Mouse (Mus musculus) MEL (cell line): ENCODE data around the gene Skida1. TPM values are rescaled to one million over a fixed set of nuclear protein-coding genes. Genes with fewer than 3 reads are reported as not detected.

ENCODE experiments used
- DNase-seq: peaks from one replicate; pipeline ENCODE4 v3.0.0; 2011; ENCODE audit warnings: low read depth, low spot score
- H3K27ac ChIP-seq: 2 replicates; pipeline ENCODE4 v1.5.1; 2012; ENCODE audit warnings: low read depth, mild to moderate bottlenecking, control low read depth, low read length, moderate library complexity; ENCODE audit not compliant: control insufficient read depth
- H3K27me3 ChIP-seq, 2 experiments: fragments of 150-350 bp in 1 of 2; sonication (generic) in 1 of 2; 2 replicates each; pipeline ENCODE4 v1.6.1; 2012; ENCODE audit warnings: low read length in 2 of 2, mild to moderate bottlenecking in 2 of 2, improper control_type of control experiment in 1 of 2, moderate library complexity in 1 of 2; ENCODE audit not compliant: insufficient read depth in 2 of 2, control insufficient read depth in 1 of 2
- H3K36me3 ChIP-seq, 2 experiments: 2 replicates each; pipeline ENCODE4 v1.6.1; 2012 to 2014; ENCODE audit warnings: low read length in 2 of 2, improper control_type of control experiment in 1 of 2, inconsistent platforms in 1 of 2, mild to moderate bottlenecking in 1 of 2; ENCODE audit not compliant: insufficient read depth in 2 of 2, control insufficient read depth in 1 of 2
- H3K4me1 ChIP-seq, 2 experiments: fragments of 150-350 bp in 1 of 2; sonication (generic) in 1 of 2; 2 replicates each; pipeline ENCODE4 v1.6.1; 2012; ENCODE audit warnings: low read length in 2 of 2, improper control_type of control experiment in 1 of 2, mild to moderate bottlenecking in 1 of 2; ENCODE audit not compliant: insufficient read depth in 2 of 2, control insufficient read depth in 1 of 2
- H3K4me3 ChIP-seq, 2 experiments: fragments of 150-350 bp in 1 of 2; sonication (generic) in 1 of 2; 2 replicates each; pipeline ENCODE4 v1.5.1; 2012; ENCODE audit warnings: low read depth in 2 of 2, low read length in 2 of 2, mild to moderate bottlenecking in 2 of 2, moderate library complexity in 2 of 2, control low read depth in 1 of 2, improper control_type of control experiment in 1 of 2; ENCODE audit not compliant: control insufficient read depth in 1 of 2, insufficient read depth in 1 of 2
- H3K79me2 ChIP-seq: 2 replicates; pipeline ENCODE4 v1.6.1; 2012; ENCODE audit warnings: mild to moderate bottlenecking, low read length, moderate library complexity; ENCODE audit not compliant: control insufficient read depth, poor library complexity, insufficient read depth
- H3K9ac ChIP-seq: 2 replicates; pipeline ENCODE4 v1.6.1; 2012; ENCODE audit warnings: low read depth, mild to moderate bottlenecking, control low read depth, low read length, moderate library complexity; ENCODE audit not compliant: control insufficient read depth, poor library complexity, severe bottlenecking
- H3K9me3 ChIP-seq: fragments of 150-350 bp; sonication (generic); replicated peaks from 2 replicates; pipeline ENCODE4 v1.6.1; 2012; ENCODE audit warnings: mild to moderate bottlenecking, low read length, improper control_type of control experiment, moderate library complexity; ENCODE audit not compliant: insufficient read depth
- CTCF ChIP-seq, 3 experiments: IDR thresholded peaks in 2 of 3; conservative IDR thresholded peaks in 1 of 3; 2 replicates each; pipeline ENCODE4 v1.5.1; 2011 to 2012; ENCODE audit warnings: low read length in 3 of 3, low read depth in 2 of 3, mild to moderate bottlenecking in 2 of 3, improper control_type of control experiment in 1 of 3, inconsistent platforms in 1 of 3, mixed read lengths in 1 of 3, moderate library complexity in 1 of 3; ENCODE audit not compliant: control insufficient read depth in 1 of 3, insufficient read depth in 1 of 3, poor library complexity in 1 of 3, severe bottlenecking in 1 of 3
- ELF1 ChIP-seq: IDR thresholded peaks from 2 replicates; pipeline ENCODE4 v1.6.1; 2014; ENCODE audit warnings: low read depth, mild to moderate bottlenecking, inconsistent platforms, low read length, improper control_type of control experiment, moderate library complexity
- ETS1 ChIP-seq: IDR thresholded peaks from 2 replicates; pipeline ENCODE4 v1.6.1; 2012; ENCODE audit warnings: low read depth, mild to moderate bottlenecking, inconsistent platforms, low read length, improper control_type of control experiment, moderate library complexity
- GABPA ChIP-seq: IDR thresholded peaks from 2 replicates; pipeline ENCODE4 v1.6.1; 2012; ENCODE audit warnings: low read depth, mild to moderate bottlenecking, inconsistent platforms, low read length, improper control_type of control experiment, moderate library complexity
- GATA1 ChIP-seq: IDR thresholded peaks from 2 replicates; pipeline ENCODE4 v1.6.1; 2011; ENCODE audit warnings: low read depth, low read length, improper control_type of control experiment
- MAFK ChIP-seq: IDR thresholded peaks from 2 replicates; pipeline ENCODE4 v1.6.1; 2011; ENCODE audit warnings: low read depth, mild to moderate bottlenecking, low read length, improper control_type of control experiment, borderline replicate concordance
- MAX ChIP-seq: IDR thresholded peaks from 2 replicates; pipeline ENCODE4 v1.6.1; 2011; ENCODE audit warnings: low read length, improper control_type of control experiment
- MAZ ChIP-seq: IDR thresholded peaks from 2 replicates; pipeline ENCODE4 v1.6.1; 2012; ENCODE audit warnings: low read depth, mild to moderate bottlenecking, inconsistent platforms, low read length, improper control_type of control experiment
- NRF1 ChIP-seq: IDR thresholded peaks from 2 replicates; pipeline ENCODE4 v1.6.1; 2014; ENCODE audit warnings: low read depth, mild to moderate bottlenecking, inconsistent platforms, low read length, improper control_type of control experiment, moderate library complexity; ENCODE audit not compliant: poor library complexity, insufficient read depth, severe bottlenecking
- POLR2AphosphoS2 ChIP-seq: IDR thresholded peaks from 2 replicates; pipeline ENCODE4 v1.6.1; 2011; ENCODE audit warnings: low read length, improper control_type of control experiment
- POLR2AphosphoS5 ChIP-seq: IDR thresholded peaks from 2 replicates; pipeline ENCODE4 v1.6.1; 2012; ENCODE audit warnings: low read depth, borderline replicate concordance, mild to moderate bottlenecking, inconsistent platforms, low read length, moderate library complexity, mixed read lengths
- RCOR1 ChIP-seq: IDR thresholded peaks from 2 replicates; pipeline ENCODE4 v1.6.1; 2012; ENCODE audit warnings: low read depth, mild to moderate bottlenecking, inconsistent platforms, low read length, improper control_type of control experiment
- SIN3A ChIP-seq: IDR thresholded peaks from 2 replicates; pipeline ENCODE4 v1.6.1; 2012; ENCODE audit warnings: low read length, improper control_type of control experiment, inconsistent platforms
- SMC3 ChIP-seq: IDR thresholded peaks from 2 replicates; pipeline ENCODE4 v1.6.1; 2011; ENCODE audit warnings: low read depth, low read length, improper control_type of control experiment
- TAL1 ChIP-seq: IDR thresholded peaks from 2 replicates; pipeline ENCODE4 v1.6.1; 2012; ENCODE audit warnings: mild to moderate bottlenecking, inconsistent platforms, low read length, moderate library complexity, mixed read lengths
- TBP ChIP-seq: IDR thresholded peaks from 2 replicates; pipeline ENCODE4 v1.8.0; 2011; ENCODE audit warnings: low read depth, low read length, improper control_type of control experiment
- ZC3H11A ChIP-seq: IDR thresholded peaks from 2 replicates; pipeline ENCODE4 v1.6.1; 2012; ENCODE audit warnings: low read depth, mild to moderate bottlenecking, inconsistent platforms, low read length, improper control_type of control experiment
- ZNF384 ChIP-seq: IDR thresholded peaks from 2 replicates; pipeline ENCODE4 v1.6.1; 2012; ENCODE audit warnings: low read depth, mild to moderate bottlenecking, inconsistent platforms, low read length, improper control_type of control experiment
- polyA plus RNA-seq, 2 experiments: library from polyadenylated mRNA; stranded (reverse) in 1 of 2; unstranded in 1 of 2; fragments of >175 nt in 1 of 2; fragments of >200 nt in 1 of 2; gene quantifications; 2 replicates each; pipeline versions ENCODE4 v1.2.1 to v1.2.4; 2012; ENCODE audit warnings: low replicate concordance in 2 of 2, low read depth in 1 of 2; ENCODE audit not compliant: insufficient read length in 2 of 2, insufficient read depth in 1 of 2, missing spikeins in 1 of 2
- total RNA-seq: library from RNA; depleted of rRNA; stranded (reverse); fragments of 300-350 nt; gene quantifications from 2 replicates; pipeline ENCODE4 v1.2.3, GENCODE M21; 2012

The Skida1 gene
- total and polyA plus RNA-seq, 3 experiments, result 0.12 to 0.88 TPM; not detected in 1

DNA sequence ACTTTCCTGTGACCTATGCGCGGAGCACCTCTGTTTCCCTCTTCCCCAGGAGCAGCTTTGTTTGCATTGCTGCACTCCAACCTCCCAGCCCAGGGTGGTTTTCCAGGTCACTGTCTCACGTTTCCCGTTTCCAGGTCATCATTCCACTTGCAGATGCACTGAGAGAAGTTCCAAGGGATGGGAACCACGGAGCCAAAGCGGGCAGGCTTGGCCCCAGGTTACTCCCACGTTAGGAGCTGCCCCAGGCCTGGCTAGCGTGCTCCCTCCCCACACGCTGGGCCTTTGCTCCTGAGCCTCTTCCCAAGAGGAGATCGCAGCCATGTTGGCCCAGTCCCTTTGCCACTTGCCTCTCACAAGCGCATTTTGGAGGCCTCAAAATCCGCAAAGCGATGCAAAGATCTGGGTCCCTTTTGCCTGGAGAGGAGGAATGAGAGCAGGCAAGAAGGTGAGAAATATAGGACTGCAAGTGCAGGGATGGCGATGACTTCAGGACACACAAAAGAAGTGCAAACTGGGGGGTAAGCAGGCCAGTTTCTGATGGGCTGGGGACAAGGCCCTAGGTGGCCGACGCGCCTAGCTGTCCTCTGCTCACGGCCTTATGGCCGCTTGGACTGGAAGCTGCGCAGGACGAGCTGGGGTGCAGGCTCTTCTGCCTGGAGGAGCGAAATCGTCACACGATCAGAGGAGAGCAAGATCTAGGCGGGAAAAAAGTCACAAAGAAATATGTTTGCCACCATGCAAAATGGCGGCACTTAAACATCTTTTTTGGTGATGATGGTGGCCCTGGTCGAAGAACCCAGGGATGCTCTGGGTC is 8.3 kb downstream of the Skida1 start:
- no peaks in the 10 kb centered on the region for H3K4me1 ChIP-seq
- H3K79me2 ChIP-seq, result no peaks in the 10 kb centered on the region
- H3K9me3 ChIP-seq, result no peaks in the 10 kb centered on the region
- H3K27me3 ChIP-seq, result peaks cover 14 to 28% of the 10 kb centered on the region in 2 experiments
- no peak overlapping the region for H3K4me3 ChIP-seq
- H3K27ac ChIP-seq, result no peak overlapping the region
- no peak overlapping the region for H3K9ac ChIP-seq
- no peak for DNase-seq
- TF ChIP-seq RCOR1 (no peak), TBP (no peak), TAL1 (no peak), POLR2AphosphoS2 (no peak), NRF1 (no peak), GATA1 (no peak), MAZ (no peak), GABPA (no peak), MAX (no peak), MAFK (no peak), ELF1 (no peak), ETS1 (no peak), ZNF384 (no peak), SIN3A (no peak), CTCF (IDR thresholded peaks at IDR 0.05 in 2 of 3, conservative IDR thresholded peaks at IDR 0.05 in 1 of 3; ENCODE audit: control insufficient read depth in 1 of 3, insufficient read depth in 1 of 3, low read depth in 2 of 3, low read length in 3 of 3, poor library complexity in 1 of 3, severe bottlenecking in 1 of 3) (no peak), SMC3 (no peak), POLR2AphosphoS5 (no peak), ZC3H11A (no peak)
- no peaks in the 10 kb centered on the region for H3K36me3 ChIP-seq

DNA sequence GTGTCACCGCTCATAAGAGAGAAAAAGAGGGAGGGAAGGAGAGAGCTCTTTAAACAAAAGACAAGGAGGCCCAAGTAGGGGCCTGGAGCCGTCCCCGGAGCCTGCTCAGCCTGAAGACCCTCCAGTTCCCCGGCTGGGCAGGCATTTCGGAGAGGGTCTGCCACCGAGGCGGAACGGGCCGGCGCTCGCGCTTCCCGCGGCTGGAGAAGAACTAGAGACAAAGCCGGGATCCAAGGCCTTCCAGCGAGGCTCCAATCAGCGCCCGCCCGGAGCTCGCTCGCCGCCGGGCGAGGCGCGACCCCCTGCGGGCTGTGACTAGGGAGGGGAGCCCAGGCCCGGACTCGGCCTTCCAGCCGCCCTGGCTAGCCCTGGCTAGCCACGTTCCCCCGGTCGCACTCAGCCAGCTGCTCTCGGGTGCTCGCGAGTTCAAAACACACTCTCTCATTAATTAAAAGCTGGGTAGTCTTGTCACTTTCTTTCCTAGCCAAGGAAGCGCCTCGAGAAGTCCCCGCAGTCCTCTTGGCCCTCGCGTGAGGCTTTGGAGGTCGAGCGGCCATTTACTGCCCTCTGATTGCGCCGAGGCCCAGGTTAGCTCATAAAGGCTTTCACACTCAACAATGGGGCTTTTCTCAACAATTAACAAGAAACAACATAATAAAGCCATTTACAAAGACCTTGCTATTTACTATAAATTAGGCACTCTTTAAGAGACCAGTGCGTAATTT is 9.1 kb downstream of the Skida1 start:
- Histone ChIP-seq H3K79me2 (no peaks in the 10 kb centered on the region), H3K4me3 (no peak overlapping the region), H3K4me1 (no peaks in the 10 kb centered on the region), H3K9ac (no peak overlapping the region), H3K9me3 (no peaks in the 10 kb centered on the region), H3K27me3 (peaks cover 14 to 26% of the 10 kb centered on the region in 2 experiments), H3K36me3 (no peaks in the 10 kb centered on the region), H3K27ac (no peak overlapping the region)
- no peak for DNase-seq
- no peak for TF ChIP-seq MAX
- no peak for TF ChIP-seq MAFK
- TF ChIP-seq RCOR1, result no peak
